Mouse (Mus musculus): ENCODE data around the gene Znhit2.
A peak's percentile ranks its signal among the peaks of the same experiment; 100 is the strongest.

Znhit2 gene

DNA sequence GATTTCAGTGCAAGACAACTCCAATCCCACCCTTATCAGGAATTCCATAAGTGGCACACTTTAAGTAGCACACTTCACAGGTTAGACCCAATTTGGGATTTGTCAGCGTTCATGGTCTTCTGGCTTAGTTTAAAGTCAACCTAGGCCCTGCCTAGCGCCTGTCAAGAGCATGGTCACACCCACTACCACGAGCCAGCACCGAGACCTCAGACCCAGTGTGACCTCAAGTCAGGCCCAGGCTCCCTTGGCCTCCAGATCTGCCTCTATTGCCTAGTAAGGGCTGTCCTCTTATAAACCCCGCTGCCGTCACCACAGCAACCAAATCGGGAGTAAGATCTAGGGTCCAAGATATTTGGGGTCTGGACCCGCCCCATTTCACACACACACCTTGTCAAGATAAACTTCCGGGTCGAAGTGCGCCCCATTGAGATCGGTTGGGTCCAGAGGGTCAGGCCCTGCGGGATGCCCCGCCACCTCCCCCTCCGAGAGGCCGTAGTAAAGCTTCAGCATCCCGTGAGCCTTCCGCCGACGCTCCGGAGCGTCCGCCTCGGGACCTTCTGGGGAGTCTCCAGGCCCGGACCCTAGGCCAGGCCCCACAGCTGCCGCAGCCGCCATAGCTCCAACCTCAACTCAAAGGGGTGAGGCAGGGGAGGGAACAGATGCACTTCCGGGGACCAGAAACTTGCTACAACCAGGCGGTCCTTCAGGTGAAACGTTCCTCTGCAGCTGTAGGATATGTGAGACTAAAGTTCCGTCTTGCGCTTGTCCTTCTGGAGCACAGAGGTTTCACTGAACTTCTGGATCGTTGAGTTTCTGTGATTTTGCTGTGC is 15.8 kb downstream of the Znhit2 start, which contains the start of gene Vps51:
TSS of gene Vps51 (minus strand) at position 668 of the 830 bp plus-strand sequence.
- DNase-seq, result peak; percentile 89

DNA sequence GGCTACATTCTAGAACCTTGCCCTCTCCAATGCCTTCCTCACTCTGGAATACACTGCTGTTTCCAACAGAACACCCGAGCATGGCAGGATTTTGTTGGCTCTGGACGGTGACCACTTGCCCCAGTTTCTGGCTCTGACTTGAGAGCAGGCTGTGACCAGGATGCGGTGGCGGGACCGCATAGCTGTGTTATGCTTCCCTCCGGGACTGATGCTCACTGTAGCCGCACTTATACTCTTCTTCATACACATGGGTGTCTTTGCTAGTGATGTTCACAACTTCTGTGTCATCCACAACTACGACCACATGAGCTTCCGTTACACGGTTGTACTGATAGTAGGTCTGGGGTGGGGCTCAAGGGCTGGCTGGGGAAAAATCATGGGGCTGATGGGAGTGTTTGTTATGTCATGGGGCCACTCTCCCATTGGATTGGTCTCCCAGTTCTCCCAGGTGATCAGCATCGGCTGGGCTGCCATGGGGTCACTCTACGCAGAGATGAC is 19.0 kb downstream of the Znhit2 start, which contains the start of gene Tmem262:
TSS of gene Tmem262 (plus strand) at position 51 of the 498 bp plus-strand sequence.
- no peak for DNase-seq

DNA sequence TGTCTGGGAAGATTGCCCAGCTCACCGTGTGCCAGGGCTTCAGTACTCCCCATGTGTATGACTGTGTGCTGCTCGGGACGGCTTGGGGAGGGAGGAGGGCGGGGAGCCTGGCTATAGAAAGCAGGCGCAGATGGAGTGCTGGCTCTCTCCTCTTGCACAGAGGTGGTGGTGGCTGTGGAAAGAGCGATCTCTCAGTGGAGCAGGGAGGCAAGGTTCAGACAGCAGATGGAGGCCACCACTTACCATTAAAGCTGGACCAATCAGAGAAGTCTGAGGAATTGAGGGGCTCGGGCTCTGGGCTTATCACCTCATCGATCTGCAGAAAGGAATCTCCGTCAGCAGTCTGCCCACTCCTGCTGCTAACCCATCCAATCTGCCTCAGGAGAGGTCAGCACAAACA is 21.2 kb downstream of the Znhit2 start, which contains the start of gene Gm28374:
TSS of gene Gm28374 (minus strand) at position 101 of the 400 bp plus-strand sequence.
- DNase-seq, result no peak

DNA sequence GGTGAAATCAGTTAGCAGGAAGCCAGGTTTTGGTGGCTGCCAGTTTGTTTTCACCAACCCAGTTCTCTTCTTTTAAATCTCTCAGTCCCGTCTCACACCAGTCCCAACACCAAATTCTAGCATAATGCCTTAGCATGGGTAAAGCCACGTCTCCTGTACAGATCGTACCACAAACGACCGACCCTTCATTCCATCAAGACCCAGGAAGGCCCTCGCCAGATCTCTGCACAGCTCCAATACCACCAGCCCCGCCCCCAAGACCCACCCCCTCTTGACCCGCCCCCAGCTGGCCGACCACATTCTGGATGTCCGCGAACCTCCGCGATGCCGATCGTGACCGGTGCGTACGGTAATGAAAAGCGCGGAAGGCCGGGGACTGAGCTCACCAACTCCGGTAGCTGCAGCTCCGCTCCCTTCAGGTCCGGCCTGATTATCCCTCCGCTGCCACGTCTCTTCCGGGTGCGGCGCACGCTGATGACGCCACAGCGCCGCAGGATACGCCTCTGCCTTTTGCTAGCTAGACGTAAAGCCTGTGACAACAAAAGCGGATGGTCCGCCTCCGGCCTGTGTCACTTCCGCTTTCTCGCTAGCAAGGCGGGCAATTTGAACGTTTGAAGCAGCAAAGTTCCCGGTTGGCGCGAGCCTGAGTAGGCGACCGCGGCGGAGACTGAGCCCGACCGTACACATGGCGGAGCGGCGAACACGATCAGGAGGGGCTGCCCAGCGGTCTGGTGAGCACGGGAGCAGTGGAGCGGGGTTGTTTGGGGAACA is 23.7 kb downstream of the Znhit2 start, which contains the start of the genes Zfpl1 and Cdca5:
TSS of gene Zfpl1 (minus strand) at position 479 of the 771 bp plus-strand sequence.
TSS of gene Cdca5 (plus strand) at position 506 of the 771 bp plus-strand sequence.
- DNase-seq, result peak; percentile 96

DNA sequence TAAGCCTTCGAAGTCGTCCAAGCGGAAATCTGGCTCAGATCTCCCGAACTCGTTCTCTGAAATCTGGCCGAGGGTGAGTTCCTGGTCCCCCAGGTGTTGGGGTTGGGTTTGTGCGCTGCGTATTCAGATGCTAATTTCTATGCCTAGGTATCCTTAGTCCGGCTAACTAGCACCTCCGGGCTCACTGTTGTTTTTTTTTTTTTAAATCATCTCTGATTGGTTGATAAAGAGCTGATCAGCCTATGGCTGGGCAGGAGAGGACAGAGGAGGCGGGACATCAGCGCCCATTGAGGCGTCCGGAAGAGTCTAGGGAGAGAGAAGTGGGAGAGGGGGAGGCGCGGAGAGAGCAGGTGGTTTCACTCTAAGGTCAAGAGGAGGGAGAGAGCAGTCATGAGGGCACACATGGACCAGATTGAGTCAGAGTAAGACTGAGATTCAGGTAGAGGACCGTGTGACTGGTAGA is 24.5 kb downstream of the Znhit2 start:
- DNase-seq, result peak; percentile 68

DNA sequence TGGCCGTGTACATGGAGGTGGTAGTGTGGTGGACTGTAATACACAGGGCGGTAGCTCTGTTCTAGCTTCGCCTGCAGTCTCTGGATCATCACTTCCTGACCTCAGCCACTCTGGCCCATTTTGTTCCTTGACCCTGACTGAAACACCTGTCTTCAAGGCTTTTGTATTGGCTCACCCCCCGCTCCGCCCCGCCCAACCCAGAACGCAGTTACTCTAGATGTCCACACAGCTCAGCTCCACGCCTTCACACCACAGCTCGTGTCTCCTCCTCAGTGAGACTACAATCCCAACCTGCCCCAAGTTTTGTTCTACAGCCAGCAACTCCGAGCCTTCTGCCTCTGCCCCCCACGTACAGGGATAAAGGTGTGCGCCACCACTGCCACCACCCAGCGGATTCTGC is 27.8 kb downstream of the Znhit2 start:
- DNase-seq, result no peak

DNA sequence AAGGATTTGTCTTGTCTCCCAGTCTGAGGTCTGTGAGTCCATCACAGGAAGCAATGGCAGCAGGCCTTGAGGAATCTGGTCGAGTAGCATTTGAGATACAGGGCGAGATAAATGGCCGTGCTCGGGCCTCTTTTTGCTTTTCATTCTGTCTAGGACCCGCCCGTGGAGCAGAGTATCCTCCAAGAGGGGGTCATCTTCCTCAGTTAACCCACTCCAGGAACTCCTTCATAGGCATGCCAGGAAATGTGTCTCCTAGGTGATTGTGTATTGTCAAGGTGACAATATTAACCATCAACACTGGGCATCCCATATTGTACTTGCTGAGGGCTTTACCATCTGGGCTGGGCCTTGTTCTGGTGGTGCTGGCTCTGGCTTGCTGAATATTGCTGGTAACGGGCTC is 33.1 kb downstream of the Znhit2 start, which contains the start of gene AC131692.1:
TSS of gene AC131692.1 (plus strand) at position 301 of the 400 bp plus-strand sequence.
- no peak for DNase-seq

DNA sequence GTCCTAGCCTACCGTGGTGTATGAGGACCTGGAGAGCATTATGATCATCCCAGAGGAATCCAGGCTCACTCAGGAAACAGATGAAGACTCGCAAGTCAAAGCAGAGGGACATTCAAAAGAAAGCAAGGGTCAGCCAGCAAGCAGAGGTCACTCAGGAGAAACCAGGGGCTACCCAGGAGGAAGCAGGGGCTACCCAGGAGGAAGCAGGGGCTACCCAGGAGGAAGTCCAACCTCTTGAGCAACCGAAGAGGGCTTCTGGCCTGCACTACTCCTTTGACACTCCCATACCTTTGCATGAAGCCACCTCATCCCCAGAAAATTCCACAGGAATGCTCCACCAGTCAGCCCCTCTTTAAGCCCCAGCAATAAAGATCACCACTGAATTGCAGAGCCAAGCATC is 36.9 kb downstream of the Znhit2 start:
- no peak for DNase-seq

DNA sequence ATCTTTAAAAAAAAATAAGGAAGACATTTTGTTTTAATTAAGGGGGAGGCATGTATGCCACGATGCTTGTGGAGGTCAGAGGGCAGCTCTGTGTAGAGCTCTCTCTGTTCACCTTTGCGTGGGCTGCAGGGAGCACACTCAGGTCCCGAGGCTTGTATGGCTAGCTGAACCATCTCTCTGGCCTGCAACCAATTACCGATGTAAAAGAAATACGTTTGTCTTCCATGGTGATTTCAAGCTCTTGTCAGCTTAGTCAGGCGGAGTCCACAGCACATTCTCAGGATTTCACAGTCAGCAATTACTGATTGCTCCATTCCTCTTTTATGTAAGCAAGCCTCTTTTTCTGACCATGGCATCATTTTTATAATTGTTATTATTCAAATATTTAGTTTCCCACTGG is 40.2 kb downstream of the Znhit2 start:
- DNase-seq, result no peak

DNA sequence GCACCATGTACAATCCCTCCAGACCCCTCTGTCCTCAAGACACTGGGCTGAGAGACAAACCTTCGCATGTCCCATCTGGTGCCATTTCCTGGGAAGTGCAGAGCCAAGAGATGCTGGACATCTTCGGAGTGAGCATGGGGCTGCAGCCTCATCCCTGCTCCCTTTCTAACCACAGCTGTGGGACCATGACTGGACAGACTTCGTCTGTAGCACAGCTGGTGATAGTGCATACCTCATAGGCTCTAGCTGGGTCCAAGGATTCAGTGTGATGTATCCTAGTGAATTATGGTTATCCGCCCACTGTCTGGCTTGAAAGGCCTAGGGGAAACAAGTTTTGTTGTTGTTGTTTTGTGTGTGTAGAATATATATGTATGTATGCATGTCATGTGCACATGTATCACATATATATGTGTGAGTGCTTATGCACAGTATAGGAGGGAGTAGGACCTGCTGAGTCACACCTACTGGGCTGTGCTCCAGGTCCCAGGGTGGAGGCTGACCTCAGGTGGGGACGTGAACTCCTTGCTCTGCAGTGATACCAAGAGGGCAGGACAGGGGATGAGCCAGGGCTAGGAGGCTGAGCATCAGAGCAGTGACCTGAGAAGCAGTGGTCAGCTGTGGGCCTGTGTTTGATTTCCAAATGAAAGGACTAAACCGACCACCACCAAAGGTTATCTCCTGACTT is 41.3 kb downstream of the Znhit2 start:
- DNase-seq, result no peak

DNA sequence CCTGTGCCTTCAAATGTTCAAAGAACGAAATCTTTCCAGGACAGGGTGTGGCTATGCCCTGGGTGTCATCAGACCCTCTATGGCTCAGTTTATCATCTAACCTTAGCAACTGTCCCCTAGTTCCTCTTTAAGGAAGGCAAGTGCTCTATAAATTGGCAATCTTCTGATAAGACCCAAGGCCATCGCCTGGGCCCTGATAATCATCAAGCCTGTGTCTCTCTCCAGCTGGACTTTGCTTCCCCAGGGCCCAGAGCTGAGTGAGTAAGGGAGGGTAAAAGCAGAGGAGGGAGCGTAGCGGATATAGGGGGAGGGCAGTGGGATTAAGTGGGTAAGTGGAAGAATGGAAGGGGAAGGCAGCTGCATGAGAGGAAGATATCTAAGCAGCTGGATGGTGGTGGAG is 43.5 kb downstream of the Znhit2 start:
- no peak for DNase-seq

DNA sequence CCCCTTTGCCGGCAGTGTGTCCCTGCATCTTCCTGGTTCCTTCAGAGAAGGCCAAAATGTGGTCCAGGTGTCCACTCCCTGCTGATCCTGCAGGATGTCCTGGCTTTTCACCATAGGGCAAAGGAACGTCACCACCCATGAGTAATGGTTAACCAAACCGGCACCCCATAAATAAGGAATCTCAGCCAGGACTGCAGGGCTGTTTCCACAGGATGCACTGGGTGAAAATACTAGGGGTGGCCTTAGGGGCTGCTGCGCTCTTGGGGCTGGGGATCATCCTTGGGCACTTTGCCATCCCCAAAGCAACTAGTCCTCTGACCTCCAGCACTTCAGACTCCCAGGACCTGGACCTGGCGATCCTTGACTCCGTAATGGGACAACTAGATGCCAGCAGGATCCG is 44.6 kb downstream of the Znhit2 start, which contains the start of gene Naaladl1:
TSS of gene Naaladl1 (plus strand) at position 197 of the 400 bp plus-strand sequence.
- DNase-seq, result no peak

Data from thymus, postnatal 14 days (tissue).